Mouse (Mus musculus): ENCODE data around the gene B4galt5. TPM values are rescaled to one million over a fixed set of nuclear protein-coding genes. Genes with fewer than 3 reads are reported as not detected.

Gene B4galt5
- total RNA-seq, 2 experiments from 2014 or later: 63.0 to 70.2 TPM

- intact Hi-C loops (cut with DNase I): no loop called here
These were observed 16.1 kb upstream of the B4galt5 start for GRCm38 (mm10) chr2:167365063-167365462.

GRCm38 (mm10) chr2:167363272-167364045 is 14.5 kb upstream of the B4galt5 start:
- no peak for DNase-seq (ENCODE audit: extremely low spot score in 1 of 2, low spot score in 2 of 2)
- intact Hi-C loops (cut with DNase I): no loop called here

More at GRCm38 (mm10) chr2:167365063-167365462, 16.1 kb upstream of the B4galt5 start:
- no peak for DNase-seq (ENCODE audit: extremely low spot score in 1 of 2, low spot score in 2 of 2)

GRCm38 (mm10) chr2:167358499-167358898 is 9.5 kb upstream of the B4galt5 start:
- intact Hi-C loops (cut with DNase I): no loop called here
- no peak for DNase-seq (ENCODE audit: extremely low spot score in 1 of 2, low spot score in 2 of 2)

GRCm38 (mm10) chr2:167356885-167357284 is 7.9 kb upstream of the B4galt5 start:
- intact Hi-C loops (cut with DNase I): no loop called here
- no peak for DNase-seq (ENCODE audit: extremely low spot score in 1 of 2, low spot score in 2 of 2)

DNA sequence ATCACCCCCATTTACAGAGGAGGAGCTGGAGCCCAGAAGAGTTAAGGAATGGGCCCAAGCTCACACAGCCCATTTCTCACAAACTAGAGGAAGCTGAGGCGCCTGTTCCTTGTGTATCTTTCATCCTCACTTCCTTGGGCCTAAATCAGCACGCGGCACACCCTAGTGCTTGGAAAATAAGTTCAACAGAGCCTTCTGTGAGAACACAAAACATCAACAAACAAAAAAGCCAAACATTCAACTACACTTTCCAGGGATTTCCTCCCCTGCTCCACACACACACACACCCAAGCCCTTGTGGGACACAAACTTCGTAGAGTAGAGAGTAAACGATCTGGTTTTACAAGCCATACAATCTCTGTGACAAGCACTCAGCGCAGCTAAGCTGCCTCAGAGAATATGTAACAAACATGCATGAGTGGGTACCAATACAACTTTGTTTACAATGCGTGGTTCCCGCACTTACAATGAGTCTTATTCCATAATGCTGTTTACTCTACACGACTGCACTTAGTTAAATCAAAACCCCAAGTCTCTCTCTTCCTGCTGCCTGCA is 5.7 kb upstream of the B4galt5 start:
- intact Hi-C loops (cut with DNase I): no loop called here

GRCm38 (mm10) chr2:167354046-167354445 is 5.1 kb upstream of the B4galt5 start:
- DNase-seq (ENCODE audit: extremely low spot score in 1 of 2, low spot score in 2 of 2): no peak
- intact Hi-C loops (cut with DNase I): no loop called here

More for the DNA sequence above, 5.7 kb upstream of the B4galt5 start:
- no peak for DNase-seq (ENCODE audit: extremely low spot score in 1 of 2, low spot score in 2 of 2)

DNA sequence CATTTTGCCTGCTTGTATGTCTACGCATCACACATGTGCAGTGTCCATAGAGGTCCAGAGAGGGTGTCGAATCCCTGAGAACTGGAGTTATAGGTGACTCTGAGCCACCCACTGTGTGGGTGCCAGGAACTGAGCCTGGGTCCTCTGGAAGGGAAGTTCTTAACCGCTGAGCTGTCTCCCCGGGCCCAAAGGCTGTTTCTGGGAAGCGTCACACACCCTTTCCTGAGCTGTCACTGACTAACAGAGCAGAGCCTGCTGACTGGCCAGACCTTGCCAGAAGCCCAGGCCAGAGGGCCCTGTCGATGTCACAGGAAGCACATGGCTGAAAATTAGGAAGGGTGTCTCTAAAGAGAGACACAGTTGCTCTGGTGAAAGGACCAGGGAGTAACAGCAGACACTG is 3.5 kb upstream of the B4galt5 start:
- intact Hi-C loops (cut with DNase I): no loop called here

DNA sequence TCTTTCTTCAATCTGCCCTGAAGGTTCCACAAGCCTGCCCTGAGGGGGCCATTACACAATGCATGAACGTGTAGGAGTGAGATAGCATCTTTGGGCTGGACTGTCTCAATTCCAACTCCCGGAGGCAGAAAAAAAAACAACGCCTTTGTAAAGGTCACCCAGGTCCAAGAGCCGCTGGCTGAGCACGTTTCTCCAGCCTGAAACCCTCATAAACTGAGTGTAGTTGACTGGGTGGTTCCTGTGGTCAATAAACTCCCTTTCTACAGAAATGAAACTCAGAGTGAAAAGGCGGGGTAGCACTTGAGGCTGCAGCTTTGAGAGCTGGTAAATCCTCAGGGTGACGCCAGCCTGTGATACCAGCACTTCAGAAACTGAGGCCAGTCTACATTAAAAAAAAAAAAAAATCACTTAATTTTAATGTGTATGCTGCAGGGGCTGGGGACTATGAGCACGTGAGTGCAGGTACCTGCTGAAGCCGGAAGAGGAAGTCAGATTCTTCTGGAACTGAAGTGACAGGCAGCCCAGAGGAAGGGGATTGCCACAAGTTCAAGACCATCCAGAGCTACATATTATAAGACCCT is 2.5 kb upstream of the B4galt5 start:
- intact Hi-C loops (cut with DNase I): no loop called here

More for the DNA sequence above, 3.5 kb upstream of the B4galt5 start:
- DNase-seq (ENCODE audit: extremely low spot score in 1 of 2, low spot score in 2 of 2): no peak

GRCm38 (mm10) chr2:167350126-167350650 is 1.2 kb upstream of the B4galt5 start:
- DNase-seq (ENCODE audit: extremely low spot score in 1 of 2, low spot score in 2 of 2): no peak
- intact Hi-C loops (cut with DNase I): no loop called here

More for the DNA sequence above, 2.5 kb upstream of the B4galt5 start:
- DNase-seq (ENCODE audit: extremely low spot score in 1 of 2, low spot score in 2 of 2): no peak

- DNase-seq (ENCODE audit: extremely low spot score in 1 of 2, low spot score in 2 of 2): peak; percentile 92 to 96
- intact Hi-C loops (cut with DNase I): loop anchor here (5.0 kb wide), 1 partner anchor 68 kb away; no protein-coding TSS in a partner anchor
These were observed 427 bp upstream of the B4galt5 start for GRCm38 (mm10) chr2:167349283-167349936.

DNA sequence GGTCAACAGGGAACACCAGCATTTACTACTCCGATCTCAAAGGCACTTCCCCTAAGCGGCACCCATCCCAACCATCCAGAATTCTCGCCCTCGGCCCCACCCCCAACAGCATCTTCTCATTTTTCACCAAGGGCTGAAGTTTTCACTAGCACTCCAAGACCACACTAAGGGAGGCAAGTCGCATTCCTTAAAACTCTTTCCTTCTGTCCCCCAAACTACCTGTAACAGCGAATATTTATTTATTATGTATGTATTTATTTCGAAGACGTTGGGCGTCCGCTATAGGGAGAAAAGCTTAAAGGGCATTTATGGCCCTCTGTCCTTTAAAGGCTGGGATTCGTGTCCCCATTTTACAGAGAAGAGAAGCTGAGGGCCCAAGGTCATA is 1.0 kb downstream of the B4galt5 start:
- intact Hi-C loops (cut with DNase I): loop anchor here (5.0 kb wide), 1 partner anchor 69 kb away; no protein-coding TSS in a partner anchor
- peak in 1 of 2 experiments; percentile 51 for DNase-seq (ENCODE audit: extremely low spot score in 1 of 2, low spot score in 2 of 2)

GRCm38 (mm10) chr2:167347361-167347760 is 1.6 kb downstream of the B4galt5 start:
- intact Hi-C loops (cut with DNase I): loop anchor here (5.0 kb wide), 1 partner anchor 70 kb away; no protein-coding TSS in a partner anchor
- DNase-seq (ENCODE audit: extremely low spot score in 1 of 2, low spot score in 2 of 2): no peak

- no peak for DNase-seq (ENCODE audit: extremely low spot score in 1 of 2, low spot score in 2 of 2)
- intact Hi-C loops (cut with DNase I): loop anchor here (5.0 kb wide), 1 partner anchor 72 kb away; no protein-coding TSS in a partner anchor
These were observed 3.3 kb downstream of the B4galt5 start for GRCm38 (mm10) chr2:167345508-167346164.

DNA sequence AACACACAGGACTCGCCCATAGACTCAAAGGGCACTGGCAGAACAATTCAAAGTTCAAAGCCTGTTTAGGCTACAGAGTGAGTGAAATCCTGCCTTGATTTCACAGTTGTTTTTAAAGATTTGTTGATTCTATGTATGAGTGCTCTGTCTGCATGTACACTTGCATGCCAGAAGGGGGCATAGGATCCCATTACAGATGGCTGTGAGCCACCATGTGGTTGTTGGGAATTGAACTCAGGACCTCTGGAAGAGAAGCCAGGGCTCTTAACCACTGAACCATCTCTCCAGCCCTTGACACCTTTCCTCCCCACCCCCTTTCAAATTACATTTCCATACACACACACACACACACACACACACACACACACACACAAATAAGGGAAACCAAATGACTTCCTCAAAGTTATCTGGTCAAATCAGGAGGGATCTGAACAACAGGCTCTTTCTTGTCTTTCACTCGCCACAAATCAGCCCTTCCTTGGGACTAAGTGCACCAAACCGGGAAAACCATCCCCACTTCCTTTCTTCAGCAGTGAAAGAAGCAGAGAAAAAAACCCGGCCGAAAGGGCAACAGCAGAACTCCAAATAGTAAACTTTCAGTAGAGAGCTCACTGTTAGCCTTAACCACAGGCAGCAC is 4.0 kb downstream of the B4galt5 start:
- no peak for DNase-seq (ENCODE audit: extremely low spot score in 1 of 2, low spot score in 2 of 2)
- intact Hi-C loops (cut with DNase I): loop anchor here (5.0 kb wide), 1 partner anchor 72 kb away; no protein-coding TSS in a partner anchor

DNA sequence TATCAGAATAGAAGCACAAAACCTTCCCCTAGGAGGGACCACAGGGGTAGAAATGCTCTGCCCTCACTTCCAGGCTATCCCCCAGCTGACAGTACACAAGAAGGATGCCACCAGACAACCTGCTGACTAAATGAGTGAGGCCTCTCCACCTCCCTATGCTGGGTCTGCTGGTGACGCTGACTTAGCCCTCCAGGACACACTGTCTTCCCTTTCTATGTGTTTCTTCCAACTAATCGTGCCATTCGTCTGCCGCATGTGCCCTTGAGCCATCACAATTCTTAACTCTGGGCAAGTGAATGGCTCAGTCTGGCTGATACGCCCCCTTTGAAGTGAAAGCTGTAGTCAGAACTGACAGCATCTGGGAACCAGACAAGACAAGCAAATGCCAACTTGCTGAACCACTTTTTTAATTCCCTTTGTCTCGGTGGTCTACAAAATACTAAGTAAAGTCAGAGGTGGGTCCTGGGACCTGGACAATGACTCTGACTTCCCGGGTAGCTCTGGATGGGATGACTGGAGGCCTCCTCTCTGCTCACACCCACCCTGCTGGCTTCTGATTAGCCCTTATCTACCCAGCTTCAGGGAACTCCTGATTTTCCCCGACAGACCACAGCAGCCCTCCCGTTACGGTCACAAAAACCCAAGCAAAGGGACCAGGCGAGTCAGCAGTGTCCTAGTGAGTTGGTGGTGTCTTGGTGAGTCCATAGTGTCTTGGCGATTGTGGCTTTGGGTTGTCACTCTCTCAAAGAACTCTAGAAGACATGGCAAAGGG is 5.4 kb downstream of the B4galt5 start:
- intact Hi-C loops (cut with DNase I): no loop called here
- no peak for DNase-seq (ENCODE audit: extremely low spot score in 1 of 2, low spot score in 2 of 2)

DNA sequence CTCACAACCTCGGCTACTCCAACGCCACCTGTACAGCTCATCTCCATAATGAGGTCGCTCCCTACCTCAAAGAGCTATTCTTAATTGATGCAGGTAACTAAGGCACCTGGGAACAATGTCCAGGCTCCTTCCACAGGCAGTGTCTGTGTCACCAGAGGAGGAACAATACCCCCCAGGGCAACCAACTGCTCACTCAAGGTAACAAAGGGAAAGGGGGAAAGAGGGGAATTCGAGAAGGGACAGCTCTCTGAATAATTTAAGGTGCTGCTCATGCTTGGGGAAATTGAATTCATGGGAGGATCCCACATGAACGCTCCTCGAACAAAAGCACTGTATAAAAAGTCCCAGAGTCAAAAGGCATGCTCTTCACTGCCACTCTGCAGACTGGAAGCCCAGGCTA is 6.1 kb downstream of the B4galt5 start:
- DNase-seq (ENCODE audit: extremely low spot score in 1 of 2, low spot score in 2 of 2): no peak
- intact Hi-C loops (cut with DNase I): no loop called here

DNA sequence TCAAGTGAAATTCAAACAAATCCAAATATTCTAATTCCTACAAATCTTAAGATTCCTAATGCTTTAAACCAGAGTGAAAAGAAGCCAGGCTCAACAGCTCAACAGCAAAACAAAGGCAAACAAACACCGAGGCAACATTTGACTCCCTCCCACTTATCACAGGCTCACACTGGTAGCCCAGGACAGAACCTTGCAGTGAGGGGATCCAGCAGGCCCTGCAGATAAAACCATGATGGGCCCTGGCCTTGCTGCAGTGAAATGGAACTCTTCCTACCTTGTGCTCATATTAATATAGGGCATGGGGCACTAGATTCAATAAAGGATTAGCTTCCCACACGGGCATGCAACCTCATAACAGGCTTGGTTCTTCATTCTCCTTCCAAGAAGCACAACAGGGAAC is 11.4 kb downstream of the B4galt5 start:
- intact Hi-C loops (cut with DNase I): no loop called here
- DNase-seq (ENCODE audit: extremely low spot score in 1 of 2, low spot score in 2 of 2): no peak

DNA sequence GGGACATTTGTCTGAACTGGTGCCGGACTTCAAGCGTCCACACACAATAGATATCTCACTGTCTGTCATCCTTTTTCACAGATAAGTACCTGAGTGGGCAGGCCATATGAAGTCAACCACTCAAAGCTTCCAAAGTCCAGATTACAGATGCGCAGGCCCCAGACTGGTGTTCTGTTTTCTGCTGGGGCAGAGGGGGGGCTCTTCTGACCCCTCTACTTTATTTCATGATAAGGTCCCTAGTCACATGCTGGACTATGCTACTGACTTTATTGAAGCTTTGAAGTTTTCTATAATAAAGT is 11.8 kb downstream of the B4galt5 start:
- no peak for DNase-seq (ENCODE audit: extremely low spot score in 1 of 2, low spot score in 2 of 2)
- intact Hi-C loops (cut with DNase I): no loop called here
